Mouse (Mus musculus) thymus, postnatal 14 days (tissue): ENCODE measurements around the gene Dop1b.
"Not testable (repeated sequence)": the region's sequence is repeated elsewhere in the genome, so short reads cannot be mapped to it uniquely, and the experiment has no call there.

Source experiments
- DNase-seq: peaks from one replicate; pipeline ENCODE4 v3.0.0; 2021

Dop1b gene

DNA sequence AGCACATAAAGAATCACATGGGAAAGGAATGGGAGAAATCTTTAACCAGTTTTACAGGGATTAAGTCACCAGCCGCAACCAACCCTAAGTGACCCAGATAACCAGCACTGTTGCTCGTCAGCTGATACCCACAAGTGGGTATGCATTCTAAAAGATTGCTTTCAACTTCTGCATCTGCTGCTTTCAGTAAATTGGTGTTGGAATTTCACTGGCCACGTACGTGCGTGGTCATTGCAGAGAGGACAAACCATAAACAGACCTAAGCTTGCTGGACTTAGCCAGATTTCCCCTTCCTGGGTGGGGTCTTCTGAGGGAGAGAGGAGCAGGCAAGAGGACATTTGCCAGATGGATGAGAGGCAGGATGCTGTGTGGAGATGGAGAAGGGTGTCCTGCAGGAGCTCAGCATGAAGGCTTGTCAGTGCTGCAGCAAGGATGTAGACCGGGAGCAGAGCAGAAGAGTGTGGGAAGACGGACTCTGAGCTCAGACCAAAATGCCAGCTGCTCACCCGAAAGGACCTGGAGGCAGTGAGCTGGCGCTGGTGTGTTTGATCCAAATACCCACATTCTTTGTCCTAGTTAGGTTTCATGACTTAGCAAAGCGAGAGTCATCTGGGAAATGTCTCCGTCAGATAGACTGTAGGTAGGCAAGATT is 86.3 kb downstream of the Dop1b start:
- DNase-seq, result no peak

DNA sequence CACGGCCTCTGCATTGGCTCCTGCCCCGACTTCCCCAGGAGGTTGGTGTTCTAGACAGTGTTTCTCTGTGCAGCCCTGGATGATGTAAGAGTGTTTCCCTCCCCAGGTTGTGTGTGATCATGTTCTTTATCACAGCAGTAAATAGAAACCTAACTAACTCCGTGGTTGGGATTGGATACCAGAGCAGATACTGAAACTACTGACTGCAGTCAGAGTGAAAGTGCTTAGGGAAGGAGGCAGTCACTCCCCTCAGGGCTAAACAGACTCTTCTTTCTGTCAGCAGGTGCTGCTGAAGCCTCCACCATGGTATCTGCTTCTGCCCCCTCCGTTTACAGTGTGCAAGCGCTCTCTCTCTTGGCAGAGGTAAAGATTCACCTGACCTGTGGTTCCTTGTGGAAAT is 86.9 kb downstream of the Dop1b start:
- DNase-seq, result no peak

DNA sequence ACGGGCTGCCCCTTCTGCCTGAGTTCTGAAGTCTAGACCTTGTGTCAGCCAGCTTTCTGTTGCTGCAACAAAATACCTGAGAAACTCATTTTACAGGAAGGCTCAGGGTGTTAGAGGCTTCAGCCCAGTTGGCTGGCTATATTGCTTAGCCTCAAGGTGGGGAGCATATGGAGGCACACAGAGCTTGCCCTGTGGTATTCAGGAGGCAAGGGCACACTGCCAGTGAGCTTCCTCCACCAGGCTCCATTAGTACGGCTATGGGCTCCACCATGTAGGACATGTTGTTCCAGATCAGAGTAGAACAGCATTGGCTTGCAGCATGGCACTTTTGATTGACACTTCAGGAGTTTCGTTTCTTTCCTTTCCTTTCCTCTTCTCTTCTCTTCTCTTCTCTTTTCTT is 87.4 kb downstream of the Dop1b start:
- no peak for DNase-seq

DNA sequence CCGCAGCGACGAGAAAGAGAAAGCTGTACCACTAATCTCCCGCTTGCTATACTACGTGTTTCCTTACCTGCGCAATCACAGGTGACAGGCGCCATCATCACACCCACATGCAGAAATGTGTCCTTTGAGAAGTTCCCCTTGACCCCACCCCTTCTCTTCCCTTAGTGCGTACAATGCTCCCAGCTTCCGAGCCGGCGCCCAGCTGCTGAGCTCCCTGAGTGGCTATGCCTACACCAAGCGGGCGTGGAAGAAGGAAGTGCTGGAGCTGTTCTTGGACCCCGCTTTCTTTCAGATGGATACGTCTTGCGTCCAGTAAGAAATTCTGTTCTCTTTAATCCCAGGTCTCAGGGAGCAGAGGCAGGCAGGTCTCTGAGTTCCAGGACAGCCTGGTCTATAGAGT is 88.2 kb downstream of the Dop1b start:
- no peak for DNase-seq

DNA sequence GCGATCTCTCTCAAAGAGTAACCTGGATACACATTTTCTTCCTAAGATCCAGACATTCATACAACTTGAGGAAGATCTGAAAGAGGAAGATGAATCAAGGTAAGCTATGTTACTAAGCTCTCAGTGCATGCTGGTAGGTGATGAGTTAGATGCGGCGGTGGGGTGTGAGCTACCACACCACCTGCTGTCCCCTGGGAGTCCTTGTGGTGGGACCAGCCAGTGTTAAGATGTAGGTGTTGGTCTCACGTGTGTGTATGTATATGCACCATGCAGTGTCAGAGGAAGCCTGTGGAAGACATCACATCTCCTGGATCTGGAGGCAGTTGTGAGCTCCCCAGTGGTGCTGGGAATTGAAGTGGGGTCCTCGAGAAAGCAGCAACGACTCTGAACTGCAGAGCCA is 95.5 kb downstream of the Dop1b start:
- DNase-seq, result no peak

DNA sequence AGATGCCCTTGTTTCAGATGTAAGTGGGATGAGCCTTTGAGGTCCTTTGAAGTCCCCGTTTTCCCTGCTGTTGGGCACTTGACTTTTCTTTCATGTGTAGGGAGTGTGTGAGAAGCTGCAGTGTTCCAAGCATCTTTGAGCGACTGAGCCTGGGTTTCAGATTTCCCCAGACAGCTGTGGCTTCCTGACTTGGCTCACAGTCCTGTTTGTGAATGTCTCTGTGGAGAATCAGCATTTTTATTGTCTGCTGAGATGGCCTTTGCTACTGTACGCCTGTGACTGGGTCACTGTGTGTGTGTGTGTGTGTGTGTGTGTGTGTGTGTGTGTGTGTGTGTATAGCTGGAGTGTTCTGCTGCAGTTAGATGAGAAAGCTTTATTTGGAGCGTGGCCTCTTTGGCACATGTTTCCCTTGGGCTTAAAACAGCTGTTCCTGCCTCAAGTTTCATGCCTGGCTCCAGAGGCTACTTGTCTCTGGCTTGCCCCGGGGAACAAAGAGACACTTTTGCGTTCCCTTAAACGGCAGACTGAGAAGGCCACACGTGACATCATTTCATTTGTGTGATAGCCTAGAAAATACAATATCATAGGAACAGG is 96.4 kb downstream of the Dop1b start:
- DNase-seq, result no peak

DNA sequence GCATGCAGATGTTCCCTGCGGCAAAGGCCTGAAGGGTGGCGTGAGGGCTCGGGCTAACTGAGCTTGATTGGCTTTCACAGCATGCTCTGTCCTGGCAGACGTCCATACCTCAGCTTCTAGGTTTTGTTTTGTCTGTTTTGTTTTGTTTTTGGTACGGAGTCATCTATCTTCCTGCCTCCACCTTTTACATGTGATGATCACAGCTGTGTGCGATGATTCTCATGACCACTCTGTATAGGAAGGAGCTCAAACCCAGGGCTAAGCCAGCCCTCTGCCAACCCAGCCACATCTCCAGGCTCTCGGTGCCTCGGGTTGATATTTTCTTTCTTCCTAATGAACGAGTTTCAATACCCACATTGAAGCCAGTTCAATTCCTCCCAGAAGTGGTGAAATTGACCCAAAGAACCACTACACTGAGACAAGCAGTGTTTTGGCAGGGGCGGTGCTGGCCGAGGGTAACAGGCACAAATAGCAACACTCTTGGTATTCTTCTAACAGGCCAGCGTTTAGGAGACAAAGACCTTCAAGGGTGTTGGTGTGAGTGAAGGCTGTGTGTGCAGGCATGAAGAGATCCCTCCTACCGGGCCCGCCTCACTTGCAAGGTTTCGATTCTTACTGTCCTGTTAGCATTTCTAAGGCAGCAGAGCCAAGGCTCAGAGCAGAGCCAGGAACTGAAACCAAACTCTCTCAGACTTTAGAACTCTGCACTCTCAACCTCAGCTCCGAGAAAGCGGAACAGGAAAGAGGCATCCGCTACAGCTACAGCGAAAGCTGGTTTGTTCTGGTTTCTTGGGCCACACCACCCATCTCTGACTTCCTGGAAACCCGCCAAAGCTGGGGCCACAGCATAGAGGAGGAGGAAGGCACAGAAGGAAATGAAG is 104.4 kb downstream of the Dop1b start:
- DNase-seq, result peak; percentile 86

DNA sequence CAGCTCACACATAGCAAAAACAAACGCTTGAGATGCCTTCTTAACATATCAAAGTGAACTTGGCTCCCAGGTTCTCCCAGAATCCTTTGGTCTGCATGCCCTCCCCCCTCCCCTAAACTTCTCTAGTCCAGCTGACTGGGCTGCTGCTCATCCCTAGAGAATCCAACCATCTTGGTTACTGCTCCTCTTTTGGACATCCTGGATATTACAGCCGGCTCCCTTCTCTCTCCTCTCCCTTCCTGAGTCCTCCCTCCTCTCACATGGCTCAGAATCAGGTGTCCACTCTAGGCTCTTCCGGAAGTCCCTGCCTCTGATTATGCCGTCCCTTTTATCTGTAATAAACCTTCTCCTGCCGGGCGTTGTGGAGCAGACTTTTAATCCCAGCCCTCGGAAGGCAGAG is 105.2 kb downstream of the Dop1b start:
- DNase-seq, result peak; percentile 33

DNA sequence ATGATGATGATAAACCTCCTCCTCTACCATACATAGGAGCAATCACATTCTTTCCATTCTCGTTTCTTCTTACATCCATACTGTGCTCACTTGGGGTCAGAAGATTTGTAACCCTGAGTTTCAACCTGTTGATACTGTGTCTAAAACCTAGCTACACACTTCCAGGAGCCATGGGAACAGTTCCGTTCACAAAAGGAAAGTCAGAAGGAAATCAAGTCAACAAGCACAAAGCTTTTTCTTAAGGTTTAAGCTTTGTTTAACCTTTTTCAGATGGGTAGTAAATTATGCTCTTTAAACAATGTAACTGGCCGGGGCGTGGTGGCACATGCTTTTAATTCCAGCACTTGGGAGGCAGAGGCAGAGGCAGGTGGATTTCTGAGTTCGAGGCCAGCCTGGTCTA is 105.7 kb downstream of the Dop1b start:
- no peak for DNase-seq

DNA sequence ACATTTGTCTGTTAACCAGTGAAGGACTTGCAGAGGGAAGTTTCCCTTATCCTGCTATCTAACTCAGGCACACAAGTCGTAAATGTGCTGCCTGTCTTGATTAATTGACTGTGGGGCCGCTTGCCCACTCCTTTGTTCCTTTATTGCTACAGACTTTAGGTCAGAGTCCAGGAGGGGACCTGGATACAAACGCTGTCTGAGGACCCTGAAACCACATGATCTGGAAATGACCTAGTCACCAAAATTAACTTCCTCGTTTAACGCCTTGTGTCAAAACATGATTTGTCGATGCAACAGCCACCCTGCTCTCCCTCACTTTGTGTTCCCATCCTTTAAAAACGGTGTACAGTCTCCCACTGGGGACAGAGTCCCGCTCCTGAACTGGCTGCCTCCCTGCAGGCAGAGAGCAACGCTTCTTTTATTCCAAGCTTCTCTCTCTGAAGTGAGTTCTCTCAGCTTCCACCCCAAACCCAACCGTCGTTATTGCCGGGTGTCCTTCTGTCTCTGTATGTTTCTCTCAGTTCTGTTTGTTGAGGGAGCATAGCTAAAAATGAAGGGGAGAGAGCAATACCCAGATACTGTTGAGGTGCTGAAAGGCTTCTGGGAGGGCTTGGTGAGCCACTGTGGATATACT is 107.1 kb downstream of the Dop1b start:
- no peak for DNase-seq

DNA sequence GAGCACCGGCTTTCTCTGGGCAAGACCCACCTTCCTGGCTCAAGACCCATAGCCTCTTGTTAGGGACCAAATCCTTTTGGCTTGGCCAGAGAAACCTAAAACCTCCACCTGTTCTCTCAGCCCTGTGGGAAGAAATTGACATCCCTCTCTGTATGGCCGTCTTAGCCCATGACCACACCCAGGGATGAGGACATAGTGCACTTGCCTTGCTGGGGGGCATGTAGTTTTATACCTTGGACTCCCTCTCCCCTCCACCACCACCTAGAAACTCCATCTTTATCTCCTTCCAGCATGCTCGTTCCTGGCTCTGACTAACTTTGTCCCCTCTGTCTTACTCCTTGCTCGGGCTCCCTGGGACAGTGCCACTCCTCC is 107.6 kb downstream of the Dop1b start:
- DNase-seq, result no peak

DNA sequence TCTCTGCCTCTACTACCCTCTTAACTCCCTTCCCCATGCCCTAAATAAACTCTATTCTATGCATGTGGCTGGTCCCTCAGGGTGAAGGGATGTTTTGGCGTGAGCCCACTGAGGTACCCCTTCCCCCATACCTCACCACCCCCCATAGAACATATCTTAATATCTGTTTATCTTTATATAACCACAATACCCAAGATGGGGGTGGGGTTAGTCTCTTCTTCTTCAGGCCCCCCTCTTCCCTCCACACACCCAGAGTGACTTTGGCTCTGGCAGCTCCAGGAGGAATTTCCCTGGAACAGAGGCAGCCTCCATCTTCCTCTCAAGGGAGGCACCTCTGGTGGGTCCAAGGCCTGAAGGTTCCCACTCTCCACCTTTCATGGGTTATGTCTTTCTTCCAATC is 108.3 kb downstream of the Dop1b start:
- DNase-seq, result no peak

DNA sequence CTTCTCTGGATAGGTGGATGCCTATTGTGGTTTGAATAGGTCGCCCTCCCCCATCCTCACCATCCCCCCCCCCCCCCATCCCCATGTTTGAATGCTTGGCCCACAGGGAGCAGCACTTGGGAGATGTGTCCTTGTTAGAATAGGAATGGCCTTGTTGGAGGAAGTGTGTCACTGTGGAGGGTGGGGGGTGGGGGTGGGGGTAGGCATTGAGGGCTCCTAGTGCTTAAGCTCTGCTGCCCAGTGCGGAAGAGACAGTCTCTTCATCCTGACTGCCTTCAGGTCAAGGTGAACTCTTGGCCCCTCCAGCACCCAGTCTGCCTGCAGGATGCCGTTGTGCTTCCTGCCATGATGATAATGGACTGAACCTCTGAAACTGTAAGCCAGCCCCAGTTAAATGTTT is 110.0 kb downstream of the Dop1b start:
- no peak for DNase-seq

DNA sequence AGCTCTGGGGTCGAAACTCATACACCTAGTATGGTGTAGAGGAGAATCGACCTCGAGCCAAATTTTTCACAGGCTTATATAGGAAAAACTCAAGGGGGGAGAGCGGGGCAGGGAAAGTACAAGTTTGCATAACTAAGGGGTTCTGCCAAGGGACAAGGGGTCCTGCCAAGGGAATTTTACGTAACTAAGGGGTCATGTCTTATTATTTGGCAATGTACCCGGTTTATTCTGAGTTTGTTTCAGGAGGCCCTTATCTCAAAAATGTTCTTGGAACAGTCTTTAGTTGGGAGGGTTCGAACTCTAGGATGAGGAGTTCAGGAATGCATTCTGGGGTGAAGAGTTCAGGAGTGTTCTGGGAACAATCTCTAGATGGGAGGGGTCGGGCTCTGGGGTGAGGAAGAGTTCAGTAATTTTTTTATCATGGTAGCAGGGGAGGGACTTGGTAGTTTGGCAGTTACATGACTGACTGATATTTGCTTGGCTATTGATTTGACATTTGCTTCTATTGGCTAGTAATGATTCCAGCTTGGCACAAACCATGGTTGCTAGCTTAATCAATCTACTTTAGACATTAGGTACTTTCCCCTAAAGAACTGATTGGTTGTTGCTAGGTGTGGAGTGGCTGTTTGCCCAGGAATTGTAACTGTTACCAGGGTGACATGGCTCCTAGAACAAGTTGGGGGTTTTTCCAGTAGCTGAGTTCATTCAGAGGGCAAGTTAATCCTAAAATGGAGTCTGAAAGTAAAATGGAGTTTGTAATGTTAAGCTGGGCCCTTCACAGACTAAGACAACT is 110.9 kb downstream of the Dop1b start:
- DNase-seq, result not testable (repeated sequence)

DNA sequence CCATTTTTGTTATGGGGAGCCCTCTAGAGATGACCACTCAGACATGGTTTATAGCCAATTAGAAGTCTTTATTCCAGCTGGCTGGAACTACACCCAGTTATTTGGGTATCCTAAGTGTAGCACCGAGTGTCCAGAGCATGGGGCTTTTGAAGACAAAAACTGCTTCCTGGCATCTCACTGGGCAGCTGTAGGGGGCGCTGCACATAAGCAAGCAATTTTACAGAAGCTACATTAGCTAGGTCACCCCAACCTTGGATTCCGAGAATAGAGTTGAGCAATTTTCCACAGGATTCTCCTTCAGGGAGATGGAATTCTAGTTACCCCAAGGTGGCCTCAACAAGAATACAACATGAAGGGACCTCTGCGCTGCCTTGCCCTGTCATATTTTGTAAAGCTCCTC is 113.1 kb downstream of the Dop1b start:
- DNase-seq, result no peak

DNA sequence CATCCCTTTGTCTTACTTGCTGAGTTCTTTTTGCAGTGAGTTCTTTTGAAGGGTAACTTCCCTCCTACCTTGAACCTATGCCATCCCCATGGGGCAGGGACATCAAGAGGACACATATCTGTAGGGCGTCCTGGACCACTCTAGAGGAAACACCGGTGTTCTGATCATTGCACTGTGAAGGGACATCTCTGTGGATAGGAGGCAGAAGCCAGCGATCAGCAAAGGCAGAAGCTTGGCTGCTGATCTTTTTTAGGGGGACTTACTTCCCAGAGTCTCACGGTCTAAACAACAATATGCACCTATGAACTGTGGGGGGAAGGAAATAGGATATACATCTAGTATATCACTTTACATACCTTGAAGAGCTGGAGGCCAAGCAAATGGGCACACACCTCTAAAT is 113.8 kb downstream of the Dop1b start:
- no peak for DNase-seq

DNA sequence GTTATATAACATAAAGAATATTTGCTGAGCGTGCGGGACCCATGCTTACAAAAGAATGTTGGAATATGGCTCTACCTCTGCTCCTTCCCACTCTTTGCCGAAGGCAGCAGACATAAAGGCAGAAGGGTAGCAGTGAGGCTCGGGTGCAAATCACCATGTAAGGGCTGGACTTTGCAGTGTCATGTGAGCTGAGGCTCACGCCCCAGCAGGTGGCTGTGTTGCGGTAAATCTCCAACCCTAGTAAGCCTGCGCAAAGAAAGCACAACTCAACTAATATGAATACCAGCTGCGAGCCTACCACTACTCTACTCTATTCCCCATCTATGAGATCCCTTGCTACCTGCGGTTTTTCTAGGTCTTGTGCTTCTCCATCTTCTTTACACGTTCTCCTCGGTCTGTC is 114.3 kb downstream of the Dop1b start:
- no peak for DNase-seq

DNA sequence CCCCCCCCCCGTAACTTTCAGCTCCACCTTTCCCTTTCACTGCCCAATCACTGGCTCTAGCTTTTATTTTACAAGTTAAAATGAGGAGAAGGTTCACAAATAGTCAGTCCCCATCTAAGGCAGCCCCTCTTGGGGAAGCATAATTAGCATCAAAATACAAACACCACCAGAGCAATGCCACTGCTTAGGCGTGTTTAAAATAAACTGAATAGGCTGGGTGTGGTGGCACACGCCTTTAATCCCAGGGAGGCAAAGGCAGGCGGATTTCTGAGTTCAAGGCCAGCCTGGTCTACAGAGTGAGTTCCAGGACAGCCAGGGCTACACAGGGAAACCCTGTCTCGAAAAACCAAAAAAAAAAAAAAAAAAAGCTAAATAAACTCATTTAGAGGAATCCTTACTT is 114.8 kb downstream of the Dop1b start:
- DNase-seq, result not testable (repeated sequence)

DNA sequence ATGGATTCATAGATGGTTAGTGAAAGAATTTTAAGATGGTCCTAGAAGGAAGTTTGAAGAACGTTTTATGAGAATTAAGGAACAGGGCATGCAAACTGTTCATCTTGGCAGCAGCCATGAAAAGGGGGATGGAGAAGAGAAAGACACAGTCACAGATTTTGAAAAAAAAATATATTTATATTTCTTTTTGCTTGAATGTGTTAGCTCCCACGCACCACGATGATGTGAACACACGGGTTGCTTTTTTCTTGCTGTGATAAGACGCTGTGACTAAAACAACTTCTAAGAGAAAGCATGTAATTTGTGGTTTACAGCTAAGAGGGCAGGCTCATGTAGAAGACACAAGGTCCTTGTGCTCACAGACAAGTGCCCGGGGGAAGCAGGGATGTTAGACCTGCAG is 115.2 kb downstream of the Dop1b start:
- DNase-seq, result no peak

DNA sequence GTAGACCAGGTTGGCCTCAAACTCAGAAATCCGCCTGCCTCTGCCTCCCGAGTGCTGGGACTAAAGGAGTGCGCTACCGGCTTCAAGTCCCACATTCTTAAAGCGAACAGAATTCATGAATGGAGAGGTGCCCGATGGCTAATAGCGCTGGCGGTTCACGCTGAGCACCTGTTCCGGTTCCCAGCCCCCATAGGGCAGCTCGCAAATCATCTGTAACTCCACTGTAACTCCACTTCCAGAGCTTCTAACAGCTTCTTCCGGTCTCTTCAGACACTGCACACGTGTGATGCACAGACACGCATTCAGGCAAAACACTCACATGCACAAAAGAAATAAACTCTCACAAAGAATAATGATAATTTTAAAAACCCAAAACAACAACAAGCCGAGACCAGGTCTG is 117.8 kb downstream of the Dop1b start:
- DNase-seq, result no peak

DNA sequence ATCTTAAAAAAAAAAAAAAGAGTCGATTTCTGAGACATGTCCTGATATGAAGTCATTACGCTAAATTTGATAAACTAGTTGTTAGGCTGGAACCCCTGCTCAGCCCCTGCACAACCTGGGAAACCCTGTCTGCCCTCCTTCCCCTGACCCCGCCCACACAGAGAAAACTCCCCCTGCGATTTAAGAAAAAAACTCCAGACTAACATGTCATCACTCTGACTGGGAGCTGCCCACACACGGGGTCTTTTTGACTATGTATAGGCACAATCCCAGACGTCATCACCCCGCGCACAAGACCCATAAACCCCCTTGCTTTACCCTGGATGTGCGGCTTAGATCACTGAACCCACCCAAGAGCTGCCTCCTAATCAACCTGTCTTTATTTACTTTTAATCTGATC is 118.4 kb downstream of the Dop1b start:
- DNase-seq, result no peak

DNA sequence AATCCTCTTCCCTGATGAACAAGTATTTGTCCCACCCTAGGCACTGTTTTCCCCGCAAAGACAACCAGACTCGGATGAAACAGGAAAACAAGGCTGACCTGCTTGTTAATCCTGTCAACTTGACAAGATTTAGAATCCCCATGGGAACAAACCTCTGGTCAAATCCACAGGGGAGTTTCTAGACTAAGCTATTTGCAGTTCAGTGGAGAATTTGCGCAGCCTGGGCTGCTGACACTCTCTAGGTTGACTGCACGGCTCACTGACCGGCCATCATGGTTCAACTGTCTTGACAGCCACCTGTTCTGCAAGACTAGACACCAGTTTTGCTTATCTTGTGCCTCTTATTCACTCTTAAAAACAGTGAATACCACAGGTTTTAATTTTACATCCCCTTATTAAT is 119.2 kb downstream of the Dop1b start:
- no peak for DNase-seq
